Mouse (Mus musculus) spleen, adult 2 months (tissue): ENCODE data around the gene Terb1. TPM values are rescaled to one million over a fixed set of nuclear protein-coding genes. Genes with fewer than 3 reads are reported as not detected.

Source experiments
- DNase-seq, 2 experiments: peaks; one replicate each; pipeline versions ENCODE4 v3.0.0 to v3.0.0-alpha.2; 2012 to 2021; ENCODE audit warnings: low spot score in 2 of 2, low read depth in 1 of 2
- H3K27ac ChIP-seq: fragments of 200-500 bp; 2 replicates; pipeline ENCODE4 v1.5.1; 2012; ENCODE audit warnings: low read length, inconsistent platforms; ENCODE audit not compliant: insufficient read depth
- H3K27me3 ChIP-seq: fragments of 200-500 bp; 2 replicates; pipeline ENCODE4 v1.6.1; 2012; ENCODE audit warnings: mild to moderate bottlenecking, moderate library complexity, low read length, inconsistent platforms; ENCODE audit not compliant: control insufficient read depth, insufficient read depth
- H3K36me3 ChIP-seq: fragments of 200-500 bp; 2 replicates; pipeline ENCODE4 v1.6.1; 2012; ENCODE audit warnings: mild to moderate bottlenecking, low read length, inconsistent platforms; ENCODE audit not compliant: control insufficient read depth, insufficient read depth
- H3K4me1 ChIP-seq: fragments of 200-500 bp; 2 replicates; pipeline ENCODE4 v1.6.1; 2011; ENCODE audit warnings: inconsistent platforms; ENCODE audit not compliant: control insufficient read depth, insufficient read depth, insufficient read length
- H3K4me3 ChIP-seq: fragments of 200-500 bp; 2 replicates; pipeline ENCODE4 v1.5.1; 2011; ENCODE audit warnings: mild to moderate bottlenecking, inconsistent platforms; ENCODE audit not compliant: insufficient read depth, insufficient read length; ENCODE audit errors: extremely low read depth
- CTCF ChIP-seq: fragments of 200-500 bp; IDR thresholded peaks from 2 replicates; pipeline ENCODE4 v1.5.1; 2011; ENCODE audit warnings: mild to moderate bottlenecking, inconsistent platforms; ENCODE audit not compliant: insufficient read depth, insufficient read length, insufficient replicate concordance; ENCODE audit errors: extremely low read depth
- POLR2A ChIP-seq: fragments of 200-500 bp; IDR thresholded peaks from 2 replicates; pipeline ENCODE4 v1.6.1; 2011; ENCODE audit warnings: low read depth, low read length, inconsistent platforms
- WGBS: fragments of 180-500 bp; shearing (Covaris S2); methylation state at CpG from one replicate; pipeline ENCODE4 v1.1.7; 2018; 5-methylcytosine and 5-hydroxymethylcytosine counted together
- polyA plus RNA-seq: library from polyadenylated mRNA; depleted of rRNA; stranded (reverse); fragments of >200 nt; gene quantifications from 2 replicates; pipeline ENCODE4 v1.2.3, GENCODE M21; 2012; rRNA removed

Terb1 gene
- 0.23 and 0.25 TPM in 2 replicates for polyA plus RNA-seq

DNA sequence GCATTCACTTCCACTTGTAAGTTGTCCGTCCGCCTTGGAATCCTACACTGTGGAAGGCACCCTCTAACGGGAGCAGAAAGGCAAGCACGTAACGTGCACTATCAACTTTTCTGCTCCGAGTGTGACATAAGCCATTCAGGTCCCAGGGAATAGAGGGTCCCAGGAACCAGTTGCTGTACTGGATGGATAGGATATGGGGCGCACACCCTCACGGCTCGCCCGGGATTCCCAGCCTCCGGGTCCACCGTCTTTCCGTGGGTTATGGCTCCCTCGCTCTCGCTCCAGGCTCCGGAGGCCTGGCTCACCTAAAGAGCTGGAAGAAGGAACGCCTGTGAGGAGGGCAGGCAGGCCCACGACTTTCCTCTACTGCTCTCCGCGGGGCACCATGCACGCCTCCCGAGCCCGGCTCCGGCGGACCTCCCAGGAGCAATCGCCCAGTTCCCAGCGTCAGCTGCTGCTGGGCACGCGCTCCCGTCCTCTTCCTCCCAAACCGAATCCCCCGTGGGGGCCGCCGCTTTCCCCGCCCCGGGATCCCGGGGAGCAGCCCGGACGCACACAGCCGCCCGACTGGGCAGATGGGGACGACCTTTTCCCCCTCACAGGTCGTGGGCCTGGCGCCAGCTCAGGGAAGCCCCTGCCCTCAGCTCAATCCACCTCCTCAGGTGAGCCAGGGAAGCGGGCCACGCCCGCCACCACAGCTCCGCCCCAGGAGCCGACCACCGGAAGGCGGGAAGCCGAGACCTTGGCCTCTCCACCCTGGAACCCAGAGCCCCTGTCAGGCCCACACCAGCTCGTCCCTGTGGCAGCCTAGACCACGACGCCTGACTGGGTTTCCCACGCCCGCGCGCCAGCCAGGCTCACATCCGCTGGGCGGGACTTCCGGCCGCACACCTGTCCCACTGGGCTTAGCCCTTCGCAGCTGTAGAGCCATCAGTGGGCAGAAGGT is at the start of gene Terb1:
Gene Terb1 (minus strand): TSS at position 850 of the 946 bp plus-strand sequence.
- Histone ChIP-seq H3K36me3 (peaks cover 6% of the 10 kb centered on the region; the same call in 1 of the 2 replicates), H3K4me3 (peak within 1 kb of the TSS; percentile 57), H3K27ac (peak within 1 kb of the TSS; percentile 65), H3K4me1 (peaks cover 3% of the 10 kb centered on the region; the same call in 1 of the 2 replicates), H3K27me3 (no peaks in the 10 kb centered on the region)
- peak; percentile 25 to 66 for DNase-seq
- 9% methylated on average over 64 of the region's 64 CpGs for WGBS
- TF ChIP-seq CTCF = no peak
- no peak for TF ChIP-seq POLR2A

DNA sequence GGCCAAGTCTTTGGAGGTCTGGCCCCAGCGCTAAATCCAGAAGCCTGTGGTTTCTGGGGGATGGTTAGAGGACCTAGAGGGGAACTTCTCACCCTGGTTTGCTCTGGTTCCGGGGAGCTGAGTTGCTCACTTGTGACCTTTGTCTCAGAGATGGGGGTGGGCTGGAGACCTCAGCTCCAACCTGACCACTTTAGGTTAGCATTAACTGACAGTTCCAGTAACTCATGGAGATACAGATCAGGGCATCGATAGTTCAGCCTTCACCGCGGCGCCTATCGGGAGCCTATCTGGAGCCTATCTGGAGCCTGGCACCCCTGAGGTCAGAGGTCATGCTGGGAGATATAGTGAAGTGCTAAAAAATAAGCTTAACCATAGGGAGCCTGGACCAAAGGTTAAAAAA is 47.5 kb upstream of the Terb1 start:
- TF ChIP-seq CTCF (no peak), POLR2A (no peak)
- no peaks in the 10 kb centered on the region for H3K36me3 ChIP-seq
- DNase-seq = no peak
- no peak overlapping the region for H3K27ac ChIP-seq
- WGBS = 66% methylated on average over 7 of the region's 7 CpGs
- no peak overlapping the region for H3K4me3 ChIP-seq
- H3K27me3 ChIP-seq = no peaks in the 10 kb centered on the region
- no peaks in the 10 kb centered on the region for H3K4me1 ChIP-seq

DNA sequence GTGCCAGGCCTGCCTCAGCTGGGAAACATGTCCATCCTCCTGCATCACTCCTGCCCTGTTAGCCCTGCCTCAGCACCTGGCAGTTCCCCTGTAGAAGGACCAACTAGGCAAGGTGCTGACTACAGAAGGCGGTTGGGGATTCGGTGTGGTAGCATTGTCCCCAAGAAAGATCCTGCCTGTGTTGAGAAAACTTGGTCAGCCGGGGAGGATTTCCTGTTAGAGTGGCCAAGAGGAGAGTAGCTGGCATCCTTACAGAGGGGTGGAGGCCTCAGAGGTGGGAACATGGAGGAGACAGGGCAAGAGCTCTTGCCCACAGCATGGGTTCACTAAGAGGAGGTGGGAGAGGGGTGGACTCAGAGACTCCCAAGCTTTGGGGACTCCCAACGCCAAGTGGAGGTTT is 45.5 kb upstream of the Terb1 start:
- no peaks in the 10 kb centered on the region for H3K36me3 ChIP-seq
- 82% methylated on average over 4 of the region's 4 CpGs for WGBS

DNA sequence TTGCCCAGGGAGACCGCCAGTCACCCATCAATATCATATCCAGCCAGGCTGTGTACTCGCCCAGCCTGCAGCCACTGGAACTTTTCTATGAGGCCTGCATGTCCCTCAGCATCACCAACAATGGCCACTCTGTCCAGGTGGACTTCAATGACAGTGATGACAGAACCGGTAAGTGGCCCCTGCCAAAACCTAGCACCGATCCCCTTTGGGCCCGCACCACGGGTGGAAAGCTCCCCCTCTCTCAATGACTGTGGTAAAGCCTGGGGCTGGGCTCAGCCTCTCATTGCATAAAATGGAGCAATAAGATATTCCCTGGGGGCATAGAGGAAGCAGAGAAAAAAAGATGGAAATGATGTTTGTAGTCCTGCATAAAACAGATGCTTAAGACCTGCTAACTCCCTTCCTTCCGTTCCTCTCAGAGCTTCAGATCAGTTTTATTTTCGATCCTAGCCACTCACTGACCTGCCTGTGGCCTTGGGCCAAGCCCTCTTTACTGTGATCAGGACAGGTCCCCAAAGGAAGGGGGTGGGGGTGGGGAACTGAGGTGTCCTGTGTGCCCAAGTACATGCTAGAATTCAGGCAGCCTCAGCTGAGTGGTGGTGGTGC is 33.8 kb upstream of the Terb1 start:
- peaks cover 20% of the 10 kb centered on the region for H3K27me3 ChIP-seq

More for the DNA sequence above, 45.5 kb upstream of the Terb1 start:
- Histone ChIP-seq H3K27me3 (no peaks in the 10 kb centered on the region), H3K27ac (no peak overlapping the region), H3K4me3 (no peak overlapping the region), H3K4me1 (no peaks in the 10 kb centered on the region)
- DNase-seq = no peak
- TF ChIP-seq CTCF = no peak
- TF ChIP-seq POLR2A = no peak

DNA sequence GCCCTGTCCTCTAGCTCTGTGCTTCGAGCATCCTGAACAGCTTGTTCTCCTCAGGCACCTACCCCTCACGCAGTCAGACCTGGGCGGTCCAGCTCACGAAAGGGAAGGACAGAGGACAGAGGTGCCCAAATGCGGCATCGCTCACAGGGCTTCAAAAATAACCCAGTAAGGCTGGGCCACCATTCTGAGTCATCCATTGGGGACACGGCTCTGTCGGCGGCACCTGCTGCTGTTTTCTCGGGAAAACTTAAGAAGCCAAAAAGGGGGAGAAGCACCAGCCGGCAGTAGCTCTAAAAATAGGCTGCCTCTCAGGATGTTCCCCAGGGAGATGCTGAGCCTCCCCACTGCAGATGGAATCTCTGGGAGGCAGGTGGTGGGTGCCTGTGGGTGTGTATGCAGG is 32.5 kb upstream of the Terb1 start:
- TF ChIP-seq CTCF = no peak
- TF ChIP-seq POLR2A = no peak
- H3K36me3 ChIP-seq = no peaks in the 10 kb centered on the region
- no peak overlapping the region for H3K27ac ChIP-seq
- WGBS = 32% methylated on average over 11 of the region's 11 CpGs
- peaks cover 20% of the 10 kb centered on the region for H3K27me3 ChIP-seq
- no peak overlapping the region for H3K4me3 ChIP-seq
- peaks cover 9% of the 10 kb centered on the region for H3K4me1 ChIP-seq
- DNase-seq = no peak

More for the DNA sequence above, 33.8 kb upstream of the Terb1 start:
- DNase-seq = no peak
- 85% methylated on average over 8 of the region's 8 CpGs for WGBS
- Histone ChIP-seq H3K4me1 (peaks cover 9% of the 10 kb centered on the region), H3K36me3 (no peaks in the 10 kb centered on the region), H3K27ac (no peak overlapping the region), H3K4me3 (no peak overlapping the region)
- TF ChIP-seq POLR2A = no peak
- no peak for TF ChIP-seq CTCF

DNA sequence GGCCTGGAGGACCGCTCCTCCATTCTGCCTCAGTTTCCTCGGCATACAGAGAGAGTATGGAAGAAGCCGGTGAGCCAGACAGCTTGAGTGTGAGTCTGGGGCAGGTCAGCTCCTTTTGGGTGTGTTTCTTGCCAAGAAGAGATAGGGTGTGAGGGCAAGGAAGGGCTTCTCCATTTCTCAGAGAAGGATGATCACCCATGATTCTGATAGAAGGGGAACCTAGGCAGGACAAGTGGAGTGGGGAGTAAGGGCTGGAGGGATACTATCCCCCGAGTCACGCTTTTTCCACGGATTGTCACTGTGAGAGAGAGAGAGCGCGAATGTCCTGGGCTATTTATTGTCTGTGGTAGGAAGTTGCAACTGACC is 31.8 kb upstream of the Terb1 start:
- Histone ChIP-seq H3K36me3 (no peaks in the 10 kb centered on the region), H3K4me1 (peaks cover 9% of the 10 kb centered on the region), H3K4me3 (no peak overlapping the region), H3K27me3 (peaks cover 20% of the 10 kb centered on the region), H3K27ac (no peak overlapping the region)
- no peak for TF ChIP-seq POLR2A
- no peak for TF ChIP-seq CTCF
- DNase-seq = no peak
- WGBS = 13% methylated on average over 8 of the region's 8 CpGs
